Mouse (Mus musculus) left cerebral cortex, postnatal 10 days (tissue): Measurements from ENCODE around the gene Amd1. TPM values are rescaled to one million over a fixed set of nuclear protein-coding genes. Genes with fewer than 3 reads are reported as not detected.

ENCODE experiments used
- DNase-seq, 2 experiments: peaks; one replicate each; pipeline ENCODE4 v3.0.0; 2021 to 2022; ENCODE audit warnings: low spot score in 2 of 2, mixed read lengths in 1 of 2; ENCODE audit errors: extremely low spot score in 1 of 2
- intact Hi-C: fragments of 180-260 bp; cut with DNase I; formaldehyde crosslinking; loops from one replicate; pipeline ENCODE4 v1.15.1; 2025
- total RNA-seq, 2 experiments: library from RNA; stranded (reverse); gene quantifications; 2 replicates each; pipeline ENCODE4 v1.2.3; 2021

Gene Amd1
- total RNA-seq, 2 experiments from 2014 or later, result 47.5 to 50.0 TPM

- intact Hi-C loops, result no loop called here
- DNase-seq, result no peak
Observed at GRCm38 (mm10) chr10:40307826-40308583, 6.0 kb upstream of the Amd1 start.

GRCm38 (mm10) chr10:40305989-40306388 is 4.0 kb upstream of the Amd1 start:
- intact Hi-C loops, result no loop called here
- DNase-seq, result no peak

DNA sequence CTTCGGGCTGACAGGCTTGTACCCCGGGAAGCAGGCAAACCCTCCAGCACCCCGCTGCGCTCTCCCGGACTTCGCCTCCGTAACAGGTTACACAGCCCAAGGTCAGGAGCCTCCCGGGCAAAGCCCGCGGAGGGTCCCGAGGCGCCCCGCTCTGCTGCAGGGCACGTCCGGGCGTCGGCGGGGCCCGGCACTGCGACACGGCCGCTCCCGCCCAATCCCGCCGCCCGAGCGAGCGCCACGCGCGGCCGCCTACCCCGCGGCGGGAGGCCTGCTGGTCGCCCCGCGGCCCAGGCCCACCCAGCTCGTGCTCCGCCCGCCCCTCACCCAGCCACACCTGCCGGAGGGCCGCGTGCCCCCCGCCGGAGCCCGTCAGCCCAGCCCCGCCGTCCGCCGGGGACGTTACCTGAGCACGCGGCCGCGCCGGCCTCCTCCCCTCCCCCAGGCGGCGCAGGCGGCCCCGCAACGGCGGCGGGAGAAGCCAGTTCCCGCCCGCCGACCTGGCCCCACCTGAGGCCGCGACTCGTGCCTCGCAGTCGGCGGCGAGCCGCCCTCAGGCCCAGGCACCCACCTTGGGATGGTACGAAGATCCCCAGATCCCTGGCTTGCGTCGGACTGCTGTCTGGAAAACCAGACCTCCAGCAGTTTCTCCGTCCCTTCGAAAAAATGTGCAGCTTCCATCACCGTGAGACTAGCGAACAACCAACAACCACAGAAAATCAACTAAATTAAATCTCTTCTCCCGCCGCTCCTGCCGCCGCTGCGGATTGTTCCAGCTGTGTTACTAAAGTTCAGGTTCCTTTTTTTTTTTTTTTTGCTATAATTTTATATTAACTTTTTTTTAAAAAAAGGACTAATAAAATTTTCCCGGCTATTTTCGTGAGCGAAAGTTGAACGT is 558 bp downstream of the Amd1 start:
- intact Hi-C loops, result loop anchor here (1.0 to 5.0 kb wide), 2 partner anchors 43 to 46 kb away; partner anchors contain the start of gene Gtf3c6
- peak; percentile 9 to 62 for DNase-seq

- peak; percentile 85 to 91 for DNase-seq
- intact Hi-C loops, result loop anchor here (5.0 kb wide), 1 partner anchor 47 kb away; no protein-coding TSS in a partner anchor
Observed at GRCm38 (mm10) chr10:40300648-40301171, 1.3 kb downstream of the Amd1 start.

GRCm38 (mm10) chr10:40292640-40293039 is 9.3 kb downstream of the Amd1 start:
- intact Hi-C loops, result no loop called here

DNA sequence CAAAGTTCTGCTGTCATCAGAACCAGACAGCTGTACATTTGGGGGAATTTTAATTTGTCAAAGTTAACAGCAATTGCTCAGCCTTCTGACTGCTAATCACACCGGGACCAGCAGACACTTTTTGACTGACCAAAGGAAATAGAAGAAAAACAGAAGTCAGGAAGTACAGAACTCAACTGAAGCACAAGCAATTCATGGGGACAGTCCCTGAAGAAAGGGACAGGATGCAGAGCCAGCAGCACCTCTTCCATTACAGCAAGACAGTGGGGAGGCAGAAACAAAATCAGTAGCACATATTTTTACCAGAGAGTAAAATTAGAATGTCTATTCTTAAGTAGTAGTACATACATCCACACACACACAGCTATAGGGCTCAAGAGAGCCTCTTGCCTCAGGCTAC is 15.2 kb downstream of the Amd1 start:
- intact Hi-C loops, result no loop called here
- no peak for DNase-seq

More at GRCm38 (mm10) chr10:40292640-40293039, 9.3 kb downstream of the Amd1 start:
- DNase-seq, result no peak

DNA sequence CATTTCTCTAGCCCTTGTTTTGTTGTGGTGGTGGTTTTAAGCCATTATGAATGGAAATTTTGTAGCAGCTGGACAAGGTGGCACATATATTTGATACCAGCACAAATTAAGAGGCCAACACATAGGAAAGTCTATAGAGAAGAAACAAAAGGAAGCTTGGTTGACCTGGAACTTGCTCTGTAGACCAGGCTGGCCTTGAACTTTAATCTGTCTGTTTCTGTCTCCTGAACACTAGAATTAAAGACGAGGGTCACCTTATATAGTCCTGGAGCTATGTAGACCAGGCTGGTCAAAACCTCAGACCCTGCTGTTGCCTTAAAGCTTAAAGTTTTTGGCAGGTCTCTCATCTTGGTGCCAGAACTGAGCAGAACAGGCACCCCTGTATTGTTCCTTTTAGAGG is 16.4 kb downstream of the Amd1 start:
- intact Hi-C loops, result no loop called here

GRCm38 (mm10) chr10:40284997-40285396 is 17.0 kb downstream of the Amd1 start:
- DNase-seq, result no peak
- intact Hi-C loops, result no loop called here

More for the DNA sequence above, 16.4 kb downstream of the Amd1 start:
- DNase-seq, result no peak

- intact Hi-C loops, result no loop called here
- DNase-seq, result peak; percentile 25 to 27
Observed at GRCm38 (mm10) chr10:40284179-40284831, 17.7 kb downstream of the Amd1 start.

- no peak for DNase-seq
- intact Hi-C loops, result no loop called here
Observed at GRCm38 (mm10) chr10:40283636-40284035, 18.4 kb downstream of the Amd1 start.

DNA sequence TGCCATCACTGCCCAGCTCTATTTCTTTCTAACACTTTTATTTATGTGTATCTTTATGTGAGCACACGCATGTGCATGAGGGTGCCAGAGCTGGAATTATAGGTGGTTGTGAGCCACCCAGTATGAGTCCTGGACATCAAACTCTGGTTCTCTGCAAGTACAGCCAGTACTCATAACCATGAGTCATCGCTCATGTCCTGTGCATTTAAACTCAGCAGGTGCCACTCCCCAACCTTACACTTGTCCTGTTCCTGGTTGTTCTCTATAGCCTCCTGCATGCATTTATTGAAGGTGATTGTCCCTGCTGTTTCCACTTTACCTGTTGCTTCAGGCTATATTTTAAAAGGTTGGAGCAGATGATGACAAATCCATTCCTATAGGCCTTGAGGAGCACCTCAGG is 20.4 kb downstream of the Amd1 start:
- no peak for DNase-seq
- intact Hi-C loops, result no loop called here

- intact Hi-C loops, result no loop called here
- DNase-seq, result no peak
Observed at GRCm38 (mm10) chr10:40278317-40278716, 23.7 kb downstream of the Amd1 start.

DNA sequence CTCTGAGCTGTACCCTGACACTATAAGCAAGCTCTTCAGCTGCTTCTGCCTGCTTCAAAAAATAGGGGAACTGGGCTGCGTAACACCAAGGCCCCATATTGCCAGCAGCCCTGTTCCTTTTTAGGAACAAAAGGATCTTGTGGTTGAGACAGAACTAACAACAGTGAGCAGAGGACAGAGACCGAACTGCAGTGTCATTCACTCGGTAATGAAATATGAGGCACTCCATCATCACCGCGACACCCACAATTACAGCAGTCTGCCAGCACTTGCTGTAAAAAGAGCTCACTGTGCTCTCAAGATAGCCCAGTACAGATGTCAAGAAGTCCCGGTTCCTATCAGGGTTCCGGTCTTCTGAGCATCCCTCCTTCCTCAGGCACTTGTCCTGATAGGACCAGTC is 26.0 kb downstream of the Amd1 start:
- intact Hi-C loops, result no loop called here
- no peak for DNase-seq

DNA sequence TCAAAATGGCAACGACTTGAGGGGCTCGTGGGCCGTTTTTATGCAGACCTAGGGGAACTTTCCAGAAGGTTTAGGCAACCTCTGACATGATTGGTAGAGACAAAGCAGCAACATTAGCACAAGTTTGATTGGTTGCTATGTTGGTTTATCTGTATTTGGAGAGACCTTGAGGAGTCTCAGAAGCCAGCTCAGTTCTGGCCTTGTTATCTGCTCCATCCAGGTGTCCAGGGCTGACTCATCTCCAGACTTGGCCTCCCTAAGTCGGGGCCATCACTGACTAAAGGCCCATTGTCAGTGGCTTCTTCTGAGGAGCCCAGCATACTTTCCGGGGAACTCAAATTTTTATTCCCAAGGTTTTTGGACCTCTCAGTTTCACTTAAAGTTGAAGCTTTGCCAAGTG is 28.0 kb downstream of the Amd1 start:
- no peak for DNase-seq
- intact Hi-C loops, result no loop called here

- DNase-seq, result no peak
Observed at GRCm38 (mm10) chr10:40271216-40271615, 30.8 kb downstream of the Amd1 start.

GRCm38 (mm10) chr10:40264920-40265319 is 37.1 kb downstream of the Amd1 start:
- intact Hi-C loops, result no loop called here
- DNase-seq, result no peak

More at GRCm38 (mm10) chr10:40271216-40271615, 30.8 kb downstream of the Amd1 start:
- intact Hi-C loops, result no loop called here

- peak in 1 of 2 experiments; percentile 19 for DNase-seq
- intact Hi-C loops, result no loop called here
Observed at GRCm38 (mm10) chr10:40263691-40264090, 38.3 kb downstream of the Amd1 start.

GRCm38 (mm10) chr10:40262200-40262599 is 39.8 kb downstream of the Amd1 start:
- DNase-seq, result no peak
- intact Hi-C loops, result no loop called here

- peak in 1 of 2 experiments; percentile 16 for DNase-seq
- intact Hi-C loops, result no loop called here
Observed at GRCm38 (mm10) chr10:40260305-40260704, 41.7 kb downstream of the Amd1 start.
